Mouse (Mus musculus): ENCODE measurements around the gene Esd.

Esd gene

DNA sequence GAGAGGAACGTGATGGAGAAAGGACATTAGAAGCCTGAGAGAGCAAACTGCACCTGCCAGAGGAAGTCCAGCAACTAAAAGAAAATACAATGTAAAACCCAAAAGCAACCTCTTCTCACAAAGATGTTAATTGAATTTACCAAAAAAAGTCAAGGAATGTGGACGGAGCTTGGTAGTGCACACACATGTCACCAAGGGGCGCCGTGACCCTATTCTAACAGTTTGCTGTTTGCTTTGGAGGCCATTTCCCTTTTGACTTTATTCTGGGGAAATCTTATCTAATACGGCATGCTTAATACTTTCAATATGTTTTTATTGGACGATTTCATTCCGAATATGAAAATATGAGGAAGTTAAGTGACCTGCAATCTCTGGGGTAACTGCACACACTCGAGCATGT is 56.7 kb downstream of the Esd start:
- in situ Hi-C loops (cut with MboI; ENCODE audit: low pct_unique_long_range_greater_than_20kb in 1 of 2, low sequenced_read_pairs in 2 of 2, unreplicated experiment in 1 of 2), result no loop called here

DNA sequence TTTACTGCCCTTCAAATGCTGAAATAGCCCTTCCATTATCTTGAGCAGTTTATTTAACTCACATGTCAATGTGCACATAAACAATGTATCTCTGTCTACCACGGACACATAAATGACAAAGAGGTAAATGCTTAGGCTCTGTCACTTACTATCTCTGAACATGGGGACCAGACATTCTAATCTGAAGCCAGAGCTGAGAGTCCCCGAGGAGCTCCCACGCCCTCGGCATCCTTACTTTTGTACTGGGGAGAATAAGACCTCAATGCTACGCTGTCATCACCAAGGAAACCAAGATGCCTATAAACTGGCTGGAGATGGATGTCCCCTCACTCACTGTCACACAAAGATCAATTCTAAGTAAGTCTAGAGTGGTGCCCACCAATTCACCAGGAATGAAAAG is 58.4 kb downstream of the Esd start:
- in situ Hi-C loops (cut with MboI; ENCODE audit: low pct_unique_long_range_greater_than_20kb in 1 of 2, low sequenced_read_pairs in 2 of 2, unreplicated experiment in 1 of 2), result no loop called here

DNA sequence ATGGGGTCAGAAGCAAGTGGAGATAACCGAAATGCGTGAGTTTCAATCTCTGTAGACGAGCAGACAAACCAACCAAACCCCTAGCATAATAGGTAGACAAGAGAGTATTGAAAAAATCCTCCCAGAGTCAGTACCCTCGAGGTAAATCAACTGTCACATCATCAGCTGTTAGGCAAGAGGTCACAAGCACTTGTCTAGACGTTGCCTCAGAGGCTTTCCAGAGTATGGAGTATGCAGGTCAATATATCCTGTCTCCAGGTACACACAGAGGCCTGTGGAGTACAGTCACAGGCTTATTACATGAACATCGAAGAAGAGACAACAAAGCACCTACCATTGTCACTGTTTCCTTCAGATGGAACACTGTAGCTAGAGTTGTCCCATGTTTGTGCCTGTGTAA is 60.7 kb downstream of the Esd start:
- in situ Hi-C loops (cut with MboI; ENCODE audit: low pct_unique_long_range_greater_than_20kb in 1 of 2, low sequenced_read_pairs in 2 of 2, unreplicated experiment in 1 of 2), result no loop called here

DNA sequence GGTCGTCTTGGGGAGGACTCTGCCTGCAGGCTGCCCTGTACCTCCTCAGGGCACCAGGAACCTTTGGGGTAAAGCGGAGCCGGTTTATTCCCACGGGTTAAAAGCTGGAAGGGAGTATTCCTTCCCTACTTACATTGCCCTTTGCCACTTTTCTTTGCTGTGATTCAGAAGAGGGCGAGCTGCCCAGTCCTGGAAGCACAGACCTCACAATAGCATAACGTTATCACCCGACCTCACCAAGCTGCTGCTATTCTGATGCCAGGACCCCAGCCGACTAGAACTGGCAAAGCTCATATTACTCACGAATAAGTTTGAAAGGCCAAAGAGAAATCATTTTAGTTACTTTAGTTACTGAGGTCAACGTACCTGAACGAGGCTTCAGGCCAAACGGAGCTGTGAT is 62.8 kb downstream of the Esd start:
- in situ Hi-C loops (cut with MboI; ENCODE audit: low pct_unique_long_range_greater_than_20kb in 1 of 2, low sequenced_read_pairs in 2 of 2, unreplicated experiment in 1 of 2), result no loop called here

DNA sequence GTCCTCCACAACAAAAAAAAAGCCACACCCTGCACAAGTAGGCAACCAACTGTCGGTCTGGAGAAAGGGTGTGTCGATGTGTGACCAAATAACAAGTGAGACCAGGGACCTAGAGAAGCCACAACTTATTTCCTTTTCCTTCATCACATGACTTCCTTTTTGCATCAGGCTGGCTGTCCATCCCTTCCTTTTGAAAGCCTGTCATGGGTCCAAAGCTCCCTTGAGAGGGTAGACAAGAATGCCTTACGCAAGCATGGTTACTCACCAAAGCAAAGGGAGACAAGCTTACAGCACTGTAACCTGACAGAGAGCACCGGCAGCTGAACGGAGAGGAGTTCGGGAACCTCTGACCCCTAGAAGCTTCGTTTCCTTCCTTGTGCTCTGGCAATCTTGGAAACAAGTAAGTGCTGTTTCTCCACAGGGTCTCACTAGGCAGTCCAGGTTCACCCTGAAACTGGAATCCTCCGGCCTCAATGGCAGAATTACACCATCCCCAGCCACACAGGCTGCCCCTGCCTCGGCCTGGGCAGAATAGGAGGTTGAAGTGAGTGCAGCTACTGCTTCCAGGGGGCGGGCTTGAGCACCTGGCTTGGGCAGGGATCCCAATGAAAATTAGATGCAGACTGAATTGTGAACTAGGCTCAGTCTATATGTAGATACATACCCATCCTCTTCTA is 65.4 kb downstream of the Esd start:
- in situ Hi-C loops (cut with MboI; ENCODE audit: low pct_unique_long_range_greater_than_20kb in 1 of 2, low sequenced_read_pairs in 2 of 2, unreplicated experiment in 1 of 2), result no loop called here

DNA sequence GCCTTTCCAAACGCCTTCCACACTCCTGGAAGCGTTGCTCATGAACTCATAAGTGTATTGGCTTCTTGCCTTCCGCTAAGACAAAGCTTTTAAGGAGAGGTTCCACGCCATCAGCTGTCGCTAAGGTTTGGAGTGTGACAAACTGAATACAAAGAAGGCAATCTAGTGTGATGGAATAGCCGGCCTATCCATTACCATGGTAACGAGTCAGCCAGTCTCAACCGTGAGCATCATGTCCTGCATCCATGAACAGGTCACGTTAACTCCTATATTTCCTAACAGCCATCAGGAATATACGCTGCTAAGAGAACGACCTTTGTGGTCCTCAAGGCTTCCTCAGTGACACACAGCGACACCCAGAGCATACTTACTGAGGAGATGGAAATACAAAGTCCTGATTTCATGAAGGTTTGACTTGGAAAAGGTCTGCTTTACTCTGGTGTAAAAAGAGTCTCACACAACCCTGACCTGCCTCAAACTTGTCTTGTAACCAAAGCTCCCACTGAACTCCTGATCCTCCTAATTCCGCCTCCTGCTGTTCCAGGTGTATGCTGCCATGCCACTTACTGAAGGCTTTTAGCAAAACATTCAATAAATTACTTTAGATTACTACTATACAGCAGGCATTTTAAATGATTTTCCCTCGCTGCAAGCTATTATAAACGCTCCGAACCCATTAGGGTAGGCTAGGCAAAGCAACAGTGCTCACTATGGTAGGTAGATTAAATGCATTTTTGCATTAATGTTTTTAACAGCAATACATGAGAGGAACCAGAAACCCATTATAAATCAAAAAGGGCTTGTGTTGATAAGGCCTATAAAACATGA is 66.2 kb downstream of the Esd start:
- in situ Hi-C loops (cut with MboI; ENCODE audit: low pct_unique_long_range_greater_than_20kb in 1 of 2, low sequenced_read_pairs in 2 of 2, unreplicated experiment in 1 of 2), result no loop called here
